Mouse (Mus musculus) layer of hippocampus, adult 9-10 months (tissue): ENCODE data around the gene Lpp.
A peak's percentile ranks its signal among the peaks of the same experiment; 100 is the strongest.

Source experiments
- DNase-seq: peaks from one replicate; pipeline ENCODE4 v3.0.0; 2022; ENCODE audit warnings: low spot score

The Lpp gene

GRCm38 (mm10) chr16:24559811-24560210 lies 166.5 kb downstream of the Lpp start:
- no peak for DNase-seq

- DNase-seq, result no peak
Measured at GRCm38 (mm10) chr16:24560998-24561397, 167.7 kb downstream of the Lpp start.

- no peak for DNase-seq
Measured at GRCm38 (mm10) chr16:24561602-24562001, 168.3 kb downstream of the Lpp start.

GRCm38 (mm10) chr16:24565311-24565710 lies 172.0 kb downstream of the Lpp start:
- DNase-seq, result no peak

- DNase-seq, result no peak
Measured at GRCm38 (mm10) chr16:24566277-24566676, 173.0 kb downstream of the Lpp start.

- DNase-seq, result no peak
Measured at GRCm38 (mm10) chr16:24567562-24567961, 174.3 kb downstream of the Lpp start.

GRCm38 (mm10) chr16:24568061-24568460 lies 174.8 kb downstream of the Lpp start:
- no peak for DNase-seq

GRCm38 (mm10) chr16:24569681-24570080 lies 176.4 kb downstream of the Lpp start:
- DNase-seq, result peak; percentile 30

- DNase-seq, result no peak
Measured at GRCm38 (mm10) chr16:24576999-24577398, 183.7 kb downstream of the Lpp start.

- DNase-seq, result no peak
Measured at GRCm38 (mm10) chr16:24577798-24578197, 184.5 kb downstream of the Lpp start.

- no peak for DNase-seq
Measured at GRCm38 (mm10) chr16:24582847-24583246, 189.5 kb downstream of the Lpp start.

- no peak for DNase-seq
Measured at GRCm38 (mm10) chr16:24593535-24593934, 200.2 kb downstream of the Lpp start.

- no peak for DNase-seq
Measured at GRCm38 (mm10) chr16:24594508-24594907, 201.2 kb downstream of the Lpp start.

- no peak for DNase-seq
Measured at GRCm38 (mm10) chr16:24595493-24595892, 202.2 kb downstream of the Lpp start.

- no peak for DNase-seq
Measured at GRCm38 (mm10) chr16:24598567-24598966, 205.3 kb downstream of the Lpp start.

GRCm38 (mm10) chr16:24599766-24600165 lies 206.5 kb downstream of the Lpp start:
- no peak for DNase-seq

- no peak for DNase-seq
Measured at GRCm38 (mm10) chr16:24600260-24600948, 207.1 kb downstream of the Lpp start.

- DNase-seq, result no peak
Measured at GRCm38 (mm10) chr16:24603342-24603741, 210.0 kb downstream of the Lpp start.

- no peak for DNase-seq
Measured at GRCm38 (mm10) chr16:24607896-24608457, 214.7 kb downstream of the Lpp start.

- DNase-seq, result no peak
Measured at GRCm38 (mm10) chr16:24619458-24619857, 226.2 kb downstream of the Lpp start.

- DNase-seq, result peak; percentile 21
Measured at GRCm38 (mm10) chr16:24620021-24620420, 226.7 kb downstream of the Lpp start.

- no peak for DNase-seq
Measured at GRCm38 (mm10) chr16:24622226-24623194, 229.2 kb downstream of the Lpp start.

- DNase-seq, result no peak
Measured at GRCm38 (mm10) chr16:24624335-24624734, 231.0 kb downstream of the Lpp start.
